Mouse (Mus musculus) MN1 (cell line): ENCODE results near the gene Gm13199.

Experiments
- DNase-seq: peaks from one replicate; pipeline ENCODE4 v3.0.0-alpha.2; 2016; ENCODE audit warnings: low spot score

Gene Gm13199

GRCm38 (mm10) chr2:5862834-5863233, at the start of gene Gm13199:
Gm13199 (minus strand) TSS chr2:5862934.
- no peak for DNase-seq

GRCm38 (mm10) chr2:5911282-5911965, 48.7 kb upstream of the Gm13199 start:
- no peak for DNase-seq

GRCm38 (mm10) chr2:5906625-5907024, 43.9 kb upstream of the Gm13199 start:
- peak; percentile 49 for DNase-seq

- peak; percentile 49 for DNase-seq
Measured at GRCm38 (mm10) chr2:5906092-5906491, 43.4 kb upstream of the Gm13199 start.

GRCm38 (mm10) chr2:5900145-5900544, 37.4 kb upstream of the Gm13199 start:
- no peak for DNase-seq

GRCm38 (mm10) chr2:5894843-5895570, 32.3 kb upstream of the Gm13199 start, which contains the start of gene Sec61a2:
Sec61a2 (minus strand) TSS chr2:5895432.
- DNase-seq, result peak; percentile 94

DNA sequence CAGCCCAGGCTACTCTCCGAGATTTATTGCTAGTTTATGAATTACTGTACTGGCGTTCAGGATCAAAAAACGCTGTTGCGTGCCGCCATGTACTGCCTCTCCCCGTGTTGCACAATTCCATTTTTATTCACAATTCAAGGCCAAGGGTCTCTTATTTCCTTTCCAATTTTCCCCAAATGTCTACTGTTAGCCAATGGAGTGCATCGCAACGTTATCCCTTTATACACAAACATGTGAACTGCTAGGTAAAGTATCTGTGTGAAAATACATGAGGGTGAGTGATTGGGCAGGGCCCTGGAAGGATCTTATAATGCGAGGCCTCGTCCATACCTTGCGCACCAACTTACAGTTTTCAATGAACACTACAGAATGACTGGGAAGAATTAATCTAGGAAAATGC, 31.6 kb upstream of the Gm13199 start:
- no peak for DNase-seq

- DNase-seq, result no peak
Measured at GRCm38 (mm10) chr2:5889412-5889811, 26.7 kb upstream of the Gm13199 start.

GRCm38 (mm10) chr2:5888865-5889264, 26.1 kb upstream of the Gm13199 start:
- no peak for DNase-seq

GRCm38 (mm10) chr2:5877446-5877845, 14.7 kb upstream of the Gm13199 start:
- no peak for DNase-seq

DNA sequence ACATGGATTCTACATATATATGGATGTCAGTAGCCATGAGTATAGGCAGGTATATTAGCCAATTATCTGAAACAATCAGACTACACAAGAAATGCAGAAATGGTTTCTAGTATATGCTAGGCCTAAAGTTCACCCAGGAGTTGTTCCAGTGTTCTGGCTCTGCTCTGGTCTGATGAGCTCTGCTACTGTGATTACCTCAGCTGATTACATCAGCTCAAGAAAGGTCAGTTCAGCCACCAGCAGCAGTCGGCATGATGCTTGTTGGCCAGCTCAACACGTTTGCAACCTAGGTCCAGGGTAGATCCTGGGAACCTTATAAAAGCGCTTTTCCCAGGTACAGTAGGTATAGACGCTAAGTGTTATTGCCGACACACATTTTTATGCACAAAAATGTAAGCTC, 7.0 kb upstream of the Gm13199 start:
- peak; percentile 24 for DNase-seq

DNA sequence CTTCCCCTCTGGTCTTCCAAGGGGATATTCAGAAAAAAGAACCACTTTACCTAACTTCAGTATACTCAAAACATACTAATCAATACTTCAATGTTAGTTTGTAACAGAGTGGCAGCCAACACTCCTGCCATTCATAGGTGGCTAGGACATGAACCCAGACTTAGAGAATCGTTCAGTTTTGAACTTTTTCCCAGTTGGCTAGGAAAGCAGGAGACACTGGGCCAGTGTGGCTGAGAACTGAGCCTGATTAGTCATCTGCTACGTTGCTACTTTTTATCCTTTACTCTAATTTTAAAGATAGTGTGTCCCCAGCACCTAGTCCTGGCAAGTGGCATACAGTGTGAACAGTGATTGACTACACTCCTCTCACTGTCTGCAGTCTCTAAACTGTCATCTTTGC, 4.9 kb upstream of the Gm13199 start:
- DNase-seq, result no peak

GRCm38 (mm10) chr2:5851866-5852265, 10.9 kb downstream of the Gm13199 start:
- no peak for DNase-seq

DNA sequence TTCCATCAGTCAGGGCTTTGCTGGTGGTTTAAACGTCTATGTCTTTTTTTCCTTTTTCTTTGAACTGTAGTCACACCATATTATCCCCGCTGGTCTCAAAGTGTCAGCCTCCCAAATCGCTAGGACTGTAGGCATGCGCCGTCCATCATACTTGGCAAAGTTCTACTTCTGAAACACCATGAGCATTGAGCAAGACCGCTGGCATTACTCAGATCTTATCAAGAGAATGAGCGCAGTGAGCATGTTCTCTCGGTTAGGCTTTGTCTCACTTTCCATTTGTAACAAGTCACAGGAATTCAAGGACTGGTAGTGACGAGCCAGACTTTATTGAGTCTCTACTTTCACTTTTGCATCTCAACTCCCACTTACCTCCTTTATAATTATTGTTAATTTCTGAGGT, 11.6 kb downstream of the Gm13199 start:
- DNase-seq, result no peak

GRCm38 (mm10) chr2:5845826-5846225, 16.9 kb downstream of the Gm13199 start:
- DNase-seq, result peak; percentile 8

- DNase-seq, result peak; percentile 87
Measured at GRCm38 (mm10) chr2:5844873-5845631, 17.7 kb downstream of the Gm13199 start, which contains the start of the genes Nudt5 and Cdc123. Nudt5 (plus strand) TSS chr2:5845019. Cdc123 (minus strand) TSS chr2:5845164.

- DNase-seq, result no peak
Measured at GRCm38 (mm10) chr2:5844181-5844872, 18.4 kb downstream of the Gm13199 start.

- no peak for DNase-seq
Measured at GRCm38 (mm10) chr2:5840815-5841214, 21.9 kb downstream of the Gm13199 start.

DNA sequence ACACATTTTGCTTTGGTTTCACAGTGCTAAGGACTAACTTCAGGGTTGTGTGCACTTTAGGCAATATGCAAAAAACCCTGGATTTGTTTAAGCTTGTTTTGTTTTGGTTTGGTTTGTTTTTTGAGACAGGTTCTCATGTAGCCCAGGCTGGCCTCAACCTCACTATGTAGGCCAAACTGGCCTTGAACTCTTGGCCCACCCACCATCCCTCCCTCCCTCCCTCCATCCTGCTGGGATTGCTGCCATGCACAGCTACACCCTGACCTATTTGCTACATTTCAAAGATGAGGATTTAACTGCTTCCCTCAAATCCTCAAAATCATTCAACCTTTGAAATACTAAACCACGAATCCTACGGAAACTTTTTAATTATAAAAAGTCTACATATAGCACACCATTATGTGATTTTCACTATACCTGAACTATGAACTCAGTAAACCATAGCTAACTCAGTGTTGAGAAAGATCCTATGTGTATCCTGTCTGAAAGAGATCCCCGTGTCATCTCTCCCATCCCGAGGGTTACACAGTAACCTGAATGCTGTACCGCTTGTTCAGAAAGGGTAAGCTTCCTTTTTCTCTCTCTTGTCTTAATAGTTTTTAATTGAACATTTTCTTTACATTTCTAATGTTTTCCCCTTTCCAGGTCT, 37.3 kb downstream of the Gm13199 start:
- no peak for DNase-seq

DNA sequence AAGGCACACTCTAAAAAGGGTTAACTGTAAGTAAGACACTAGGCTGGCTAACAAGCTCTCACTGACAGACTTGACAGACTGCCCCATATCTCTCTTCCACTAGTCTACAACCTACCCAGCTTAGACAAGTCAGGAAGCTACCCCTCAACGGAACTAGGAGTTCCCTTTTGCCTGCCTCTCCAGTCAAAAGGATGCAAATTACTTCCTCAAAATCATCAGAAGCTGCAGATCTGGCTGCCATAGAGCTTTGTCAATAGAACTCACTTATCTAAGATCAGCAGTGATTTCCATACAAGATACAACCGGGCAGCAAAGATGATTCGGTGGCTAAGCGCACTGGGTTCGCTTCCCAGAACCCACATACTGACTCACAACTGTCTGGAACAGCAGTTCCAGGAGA, 38.0 kb downstream of the Gm13199 start:
- no peak for DNase-seq

GRCm38 (mm10) chr2:5824213-5824612, 38.5 kb downstream of the Gm13199 start:
- no peak for DNase-seq

- no peak for DNase-seq
Measured at GRCm38 (mm10) chr2:5822449-5822848, 40.3 kb downstream of the Gm13199 start.
